Mouse (Mus musculus) adrenal gland, postnatal 14 days (tissue): ENCODE measurements around the gene Flot1. TPM values are rescaled to one million over a fixed set of nuclear protein-coding genes. Genes with fewer than 3 reads are reported as not detected.
"Not testable (repeated sequence)": the region's sequence is repeated elsewhere in the genome, so short reads cannot be mapped to it uniquely, and the experiment has no call there.

Experiments used
- DNase-seq: peaks from one replicate; pipeline ENCODE4 v3.0.0; 2021; ENCODE audit warnings: mixed read lengths
- total RNA-seq: library from RNA; stranded (reverse); gene quantifications from 2 replicates; pipeline ENCODE4 v1.2.3, GENCODE M21; 2021

Flot1 gene
- total RNA-seq, 1 experiment from 2014 or later = 52.4 TPM

DNA sequence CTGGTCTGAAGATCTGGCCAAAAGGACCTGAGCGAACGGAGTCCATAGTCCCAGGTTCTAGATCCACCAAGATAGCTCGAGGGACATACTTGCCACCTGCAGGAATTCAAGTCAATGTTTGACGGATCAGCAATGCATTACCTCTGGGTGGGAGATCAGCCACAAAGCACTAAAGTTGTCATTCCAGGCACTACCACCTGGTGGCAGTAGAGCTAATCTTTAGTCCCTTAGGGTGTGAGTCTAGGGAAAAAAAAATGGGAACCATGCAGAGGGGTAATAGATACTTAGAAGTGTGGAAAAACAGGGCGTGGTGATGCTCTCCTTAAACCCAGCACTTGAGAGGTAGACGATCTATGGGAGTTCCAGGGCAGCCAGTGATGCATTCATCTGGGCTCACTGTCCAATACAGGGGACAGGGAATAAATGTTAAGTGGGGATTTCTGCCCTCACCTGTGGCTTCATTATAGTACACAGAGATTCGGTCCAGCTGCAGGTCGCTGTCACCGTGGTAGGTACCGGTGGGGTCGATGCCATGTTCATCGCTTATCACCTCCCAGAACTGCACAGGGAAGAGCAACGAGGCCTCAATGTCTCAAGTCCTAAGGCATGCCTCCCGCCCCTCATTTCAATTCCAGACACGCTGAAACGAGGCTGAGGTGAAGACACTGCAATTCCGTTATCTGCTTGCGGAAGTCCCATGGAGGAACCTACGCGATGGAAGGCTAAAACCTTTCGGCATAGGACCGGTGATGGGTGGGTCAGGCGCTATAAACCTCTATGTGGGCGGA is 13.3 kb downstream of the Flot1 start:
- DNase-seq = peak; percentile 88

DNA sequence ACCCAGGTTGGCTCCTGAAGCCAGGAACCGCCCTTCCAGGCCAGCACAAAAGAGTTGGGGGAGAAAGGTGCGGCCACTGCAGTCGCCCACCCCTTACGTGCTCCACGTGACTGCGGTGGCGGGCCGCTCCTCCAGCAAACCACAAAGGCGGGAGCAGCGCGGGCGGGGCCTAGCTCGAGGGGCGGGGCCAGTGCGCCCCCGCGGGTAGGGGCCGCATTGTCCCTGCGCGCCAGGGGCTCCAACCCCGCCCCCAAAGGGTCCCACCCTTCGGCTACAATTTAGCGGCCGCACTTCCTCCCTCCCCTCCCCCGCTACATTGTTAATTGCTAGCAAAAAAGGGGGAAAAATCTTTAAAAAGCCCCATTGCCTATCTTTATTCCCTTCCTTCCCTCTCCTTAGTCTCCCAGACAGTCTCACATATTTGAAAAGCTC is 14.0 kb downstream of the Flot1 start:
- peak; percentile 90 for DNase-seq

DNA sequence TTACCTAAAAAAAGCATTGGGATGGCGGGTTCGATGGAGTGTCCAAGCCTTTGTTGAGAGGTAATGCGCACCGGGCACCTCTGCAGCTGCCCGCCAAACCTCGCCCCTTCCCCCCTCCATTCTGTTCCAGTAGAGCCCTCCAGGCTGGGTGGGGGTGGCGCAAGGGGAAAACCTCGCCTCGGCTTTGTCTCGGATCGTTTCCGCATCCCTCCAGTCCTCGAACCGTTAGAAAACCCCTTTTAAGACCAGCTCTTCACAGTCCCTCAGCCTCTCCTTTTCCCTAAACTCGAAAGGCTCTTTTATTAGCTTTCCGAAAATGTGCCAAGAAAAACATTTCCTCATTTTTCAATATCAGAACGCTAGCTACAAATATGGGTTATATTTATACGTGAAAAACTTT is 14.5 kb downstream of the Flot1 start:
- DNase-seq = peak; percentile 66

DNA sequence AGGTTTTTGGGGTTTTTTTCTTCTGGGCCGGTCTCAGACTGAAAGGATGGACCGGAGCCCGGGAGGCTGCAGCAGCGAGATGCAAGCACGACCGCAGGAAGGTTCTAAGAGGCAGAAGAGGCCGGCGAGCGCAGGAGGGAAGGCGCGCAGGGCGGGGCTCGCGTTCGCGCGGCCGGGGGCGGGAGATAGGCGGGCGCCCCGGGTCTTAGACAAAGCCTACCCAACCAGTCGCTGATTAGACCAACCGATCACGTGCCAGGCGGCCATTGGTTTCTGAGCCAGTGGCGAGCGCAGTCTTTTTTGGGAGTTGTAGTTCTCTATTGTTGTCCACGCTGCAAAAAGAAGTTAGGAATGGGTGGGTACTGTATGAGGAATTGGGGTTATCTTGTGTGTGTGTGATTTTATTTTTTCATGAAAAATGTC is 15.1 kb downstream of the Flot1 start, which contains the start of gene Tubb5:
Gene Tubb5, minus strand, starts transcription at position 185 of the 423 bp plus-strand sequence.
- DNase-seq = peak; percentile 97

DNA sequence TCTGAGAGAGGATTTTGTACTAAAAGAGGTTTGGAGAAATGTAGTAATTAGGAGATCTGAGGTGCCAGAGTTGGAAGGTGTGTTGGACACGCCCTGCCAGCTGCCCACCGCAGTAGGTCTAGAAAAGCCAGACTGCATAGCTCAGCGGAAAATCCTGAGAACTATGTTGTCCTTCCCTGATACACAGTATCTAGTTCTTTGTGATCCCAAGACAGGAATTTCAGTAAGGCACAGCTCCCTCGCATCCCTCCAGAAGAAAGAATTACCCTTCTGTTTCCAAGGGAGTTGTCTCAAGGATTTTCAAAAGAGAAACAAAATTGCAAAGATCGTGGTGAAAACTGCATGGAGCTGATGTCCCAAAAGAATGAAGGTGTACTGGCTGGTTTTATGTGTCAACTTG is 15.5 kb downstream of the Flot1 start:
- DNase-seq = no peak

DNA sequence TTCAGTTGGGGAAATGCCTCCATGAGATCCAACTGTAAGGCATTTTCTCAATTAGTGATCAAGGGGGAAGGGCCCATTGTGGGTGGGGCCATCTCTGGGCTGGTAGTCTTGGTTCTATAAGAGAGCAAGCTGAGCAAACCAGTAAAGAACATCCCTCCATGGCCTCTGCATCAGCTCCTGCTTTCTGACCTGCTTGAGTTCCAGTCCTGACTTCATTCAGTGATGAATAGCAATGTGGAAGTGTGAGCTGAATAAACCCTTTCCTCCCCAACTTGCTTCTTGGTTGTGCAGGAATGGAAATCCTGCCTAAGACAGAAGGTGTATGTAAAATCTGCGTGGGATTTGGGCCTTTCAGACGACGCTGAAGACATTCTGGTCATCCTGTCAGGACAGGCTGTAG is 16.0 kb downstream of the Flot1 start:
- not testable (repeated sequence) for DNase-seq

DNA sequence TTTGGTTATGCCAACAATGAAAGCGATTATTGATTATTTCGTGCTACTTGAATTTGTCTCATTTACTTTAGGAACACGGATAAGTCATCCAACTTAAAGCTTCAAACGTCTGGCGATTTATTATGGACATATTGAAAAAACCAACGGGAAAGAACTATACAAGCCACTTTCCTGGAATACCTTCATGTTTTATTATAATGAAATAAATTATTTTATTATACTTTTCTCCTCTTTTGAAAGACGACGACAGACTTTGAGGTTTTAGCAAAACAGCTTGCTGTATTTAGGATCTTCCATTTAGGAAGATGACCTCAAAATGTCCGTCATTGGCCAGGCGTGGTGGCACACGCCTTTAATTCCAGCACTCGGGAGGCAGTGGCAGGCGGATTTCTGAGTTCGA is 17.5 kb downstream of the Flot1 start:
- DNase-seq = no peak

DNA sequence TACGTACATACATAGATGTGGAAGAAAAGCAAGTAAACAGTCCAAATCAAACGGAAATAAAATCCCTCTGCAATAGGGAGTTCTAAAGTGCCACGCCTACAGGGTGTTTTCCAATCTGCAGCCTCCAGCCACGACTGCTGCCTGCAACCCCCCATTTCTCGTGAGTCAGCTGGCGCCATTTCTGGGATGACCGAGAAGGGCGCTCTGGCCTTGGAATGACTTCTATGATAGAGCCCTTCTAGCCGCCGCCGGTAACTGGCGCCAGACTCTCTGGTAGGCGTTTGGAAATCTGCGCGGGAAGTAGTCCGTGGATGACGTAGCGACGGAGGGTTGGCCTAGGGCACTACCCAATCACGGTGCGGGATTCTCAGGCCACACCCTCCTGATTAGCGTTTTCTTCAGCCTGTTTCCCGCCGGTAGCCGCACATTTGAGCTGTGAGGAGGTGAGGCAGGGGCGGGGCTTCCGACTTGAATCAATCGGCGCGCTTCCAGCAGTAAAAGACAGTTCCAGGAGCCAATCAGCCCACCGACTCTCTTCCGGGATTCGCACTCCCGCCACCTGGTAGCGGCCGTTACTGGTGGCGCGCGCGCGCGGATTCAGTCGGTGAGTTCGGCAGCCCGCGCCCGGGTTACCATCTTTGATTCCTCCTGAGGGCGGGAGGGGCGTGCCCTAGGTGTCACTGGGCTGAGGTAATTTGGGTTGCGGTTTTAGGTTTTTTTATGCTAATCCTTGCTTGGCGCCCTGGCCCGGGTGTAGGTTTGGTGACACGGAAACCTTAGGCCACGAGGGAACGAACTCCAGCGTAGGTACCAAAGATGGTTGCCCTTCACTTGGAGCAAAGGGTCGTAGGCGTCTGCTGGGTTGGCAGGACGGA is 18.3 kb downstream of the Flot1 start, which contains the start of gene Mdc1:
Gene Mdc1, plus strand, starts transcription at position 440 of the 875 bp plus-strand sequence.
- DNase-seq = peak; percentile 99

DNA sequence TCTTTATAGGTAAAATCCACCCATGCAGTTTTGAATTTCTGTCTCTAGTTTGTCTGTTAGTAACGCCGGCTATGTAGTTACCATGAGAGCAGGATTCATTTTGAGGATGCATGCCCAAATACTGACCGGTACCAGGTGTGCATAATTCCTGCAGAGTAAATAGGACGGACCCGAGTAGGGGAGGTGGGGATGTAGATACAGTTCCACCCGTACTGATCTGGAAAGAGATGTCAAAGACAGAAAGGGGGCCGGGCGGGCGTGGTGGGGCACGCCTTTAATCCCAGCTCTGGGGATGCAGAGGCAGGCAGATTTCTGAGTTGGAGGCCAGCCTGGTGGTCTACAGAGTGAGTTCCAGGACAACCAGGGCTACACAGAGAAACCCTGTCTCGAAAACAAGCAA is 19.0 kb downstream of the Flot1 start:
- no peak for DNase-seq

DNA sequence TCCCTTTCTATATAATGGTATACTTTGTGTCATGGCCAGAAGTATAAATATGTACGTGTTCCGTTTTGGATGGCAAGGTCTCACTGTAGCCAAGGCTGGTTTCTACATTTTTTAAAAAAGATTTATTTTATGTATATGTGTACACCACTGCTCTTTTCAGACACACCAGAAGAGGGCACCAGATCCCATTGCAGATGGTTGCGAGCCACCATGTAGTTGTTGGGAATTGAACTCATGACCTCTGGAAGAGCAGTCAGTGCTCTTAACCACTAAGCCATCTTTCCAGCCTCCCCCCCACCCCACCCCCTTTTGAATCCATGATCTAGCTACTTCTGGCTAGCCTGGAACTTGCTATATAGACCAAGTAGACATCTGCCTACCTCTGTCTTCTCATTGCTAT is 20.5 kb downstream of the Flot1 start:
- no peak for DNase-seq

DNA sequence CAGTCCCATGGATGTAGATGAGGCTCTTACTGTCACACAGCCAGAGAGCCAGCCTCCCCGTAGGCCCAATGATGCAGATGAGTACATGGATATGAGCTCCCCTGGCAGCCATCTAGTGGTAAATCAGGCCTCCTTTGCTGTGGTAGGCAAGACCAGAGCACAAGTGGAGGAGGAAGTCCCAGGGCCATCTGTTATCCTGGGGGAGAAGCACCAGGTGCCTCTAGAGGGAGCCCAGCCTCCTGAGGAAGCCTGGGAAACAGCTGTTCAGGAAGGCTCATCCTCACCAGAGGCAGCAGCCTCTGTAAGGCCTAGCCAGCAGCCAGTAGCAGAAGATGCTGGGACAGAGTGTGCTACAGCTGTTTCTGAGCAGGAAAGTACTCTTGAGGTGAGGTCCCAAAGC is 25.1 kb downstream of the Flot1 start:
- peak; percentile 38 for DNase-seq

DNA sequence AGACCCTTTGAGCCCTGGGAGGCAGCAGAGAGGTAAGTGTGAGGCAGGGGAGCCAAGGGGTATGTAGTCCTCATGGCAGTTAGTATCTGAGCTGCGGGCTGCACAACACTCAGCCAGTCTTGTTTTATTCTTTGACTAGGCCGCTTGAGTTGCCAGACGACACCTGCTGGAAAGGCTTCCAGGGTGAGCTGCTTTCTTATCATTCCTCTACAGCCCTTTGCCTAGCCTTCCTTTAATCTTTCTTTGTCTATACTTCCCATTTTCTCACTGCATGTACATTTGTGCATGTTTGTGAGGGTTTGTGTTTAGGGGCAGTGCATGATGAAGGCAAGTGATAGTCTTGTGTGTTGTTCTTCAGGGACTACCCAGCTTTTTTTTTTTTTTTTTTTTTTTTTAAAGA is 27.9 kb downstream of the Flot1 start:
- no peak for DNase-seq

DNA sequence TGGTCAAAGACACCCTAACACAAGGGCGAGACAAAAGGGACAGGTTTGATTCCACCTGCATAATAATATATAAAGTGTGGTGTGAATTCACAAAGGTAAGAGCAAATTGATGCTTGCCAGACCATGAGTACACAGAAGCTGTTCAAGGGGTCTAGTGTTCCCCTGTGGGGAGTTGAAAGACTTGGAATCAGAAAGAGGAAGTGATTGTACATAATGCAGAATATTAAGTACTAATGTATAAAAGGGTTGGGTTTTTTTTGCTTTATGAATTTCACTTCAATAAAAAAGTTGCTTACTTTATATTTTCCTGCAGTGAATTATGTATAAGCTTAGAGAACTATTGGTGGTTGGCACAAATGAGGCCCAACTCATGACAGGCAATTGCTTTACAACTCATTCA is 36.3 kb downstream of the Flot1 start:
- DNase-seq = no peak

DNA sequence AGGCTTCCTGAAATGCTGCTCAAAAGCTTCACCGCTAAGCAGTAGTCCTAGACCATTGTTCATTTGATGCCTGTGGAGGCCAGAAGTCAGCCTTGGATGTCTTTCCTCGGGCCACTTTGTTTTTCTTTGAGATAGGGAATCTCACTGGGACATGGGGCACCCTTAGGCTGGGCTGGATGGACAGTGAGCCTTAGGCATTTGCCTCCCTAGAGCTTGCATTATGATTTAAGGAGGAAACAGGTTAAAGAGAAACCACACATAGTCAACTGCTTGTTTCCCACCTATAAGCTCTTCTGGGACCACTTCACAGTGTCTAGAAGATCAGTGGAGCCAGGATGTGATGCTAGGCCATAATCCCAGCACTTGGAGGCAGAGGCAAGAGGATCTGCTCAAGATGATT is 36.8 kb downstream of the Flot1 start:
- DNase-seq = no peak

DNA sequence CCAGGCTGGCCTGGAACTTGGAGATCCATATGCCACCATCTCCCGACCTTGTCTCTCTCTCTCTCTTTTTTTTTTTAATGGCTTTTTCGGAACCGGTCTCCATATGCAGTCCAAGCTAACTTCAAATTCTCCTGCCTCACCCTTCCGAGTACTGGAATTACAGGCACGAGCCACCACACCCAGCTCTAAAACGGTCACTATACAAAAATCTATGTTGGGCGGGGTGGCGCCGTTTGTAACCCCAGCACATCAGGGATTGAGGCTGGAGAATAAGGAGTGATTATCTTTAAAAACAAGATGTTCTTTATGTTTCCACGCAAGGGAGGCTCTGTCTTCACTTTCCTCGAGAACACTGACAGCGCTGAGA is 37.8 kb downstream of the Flot1 start:
- DNase-seq = no peak

DNA sequence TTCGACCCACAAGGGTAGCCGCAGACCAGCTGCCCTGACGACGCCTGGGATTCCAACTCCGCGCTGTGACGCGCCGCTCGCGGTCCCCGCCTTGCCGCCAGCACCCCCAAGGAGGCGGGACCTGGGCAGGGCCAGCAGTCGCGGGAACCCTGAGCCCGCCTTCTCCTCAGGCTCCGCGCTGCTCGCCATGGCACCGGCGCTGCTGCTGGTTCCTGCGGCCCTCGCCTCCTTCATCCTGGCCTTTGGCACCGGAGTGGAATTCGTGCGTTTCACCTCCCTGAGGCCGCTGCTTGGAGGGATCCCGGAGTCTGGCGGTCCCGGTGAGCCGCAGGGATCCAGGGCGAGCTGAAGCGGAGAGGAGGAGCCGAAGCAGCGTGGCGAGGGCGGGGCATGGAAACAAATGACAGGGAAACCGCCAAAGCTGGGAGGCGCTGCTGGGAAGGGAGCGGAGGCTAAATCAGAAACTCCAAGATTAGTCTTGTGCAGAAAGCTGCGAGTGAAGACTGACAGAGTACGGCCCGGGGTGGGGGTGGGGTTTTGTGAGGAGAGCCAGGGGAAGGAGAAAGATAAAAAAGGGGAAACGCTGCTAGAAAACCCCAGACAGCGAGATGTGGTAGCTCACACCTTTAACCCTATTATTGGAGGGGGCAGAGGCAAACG is 38.3 kb downstream of the Flot1 start, which contains the start of gene Nrm:
Gene Nrm, plus strand, starts transcription at position 121 of the 660 bp plus-strand sequence.
- peak; percentile 93 for DNase-seq

DNA sequence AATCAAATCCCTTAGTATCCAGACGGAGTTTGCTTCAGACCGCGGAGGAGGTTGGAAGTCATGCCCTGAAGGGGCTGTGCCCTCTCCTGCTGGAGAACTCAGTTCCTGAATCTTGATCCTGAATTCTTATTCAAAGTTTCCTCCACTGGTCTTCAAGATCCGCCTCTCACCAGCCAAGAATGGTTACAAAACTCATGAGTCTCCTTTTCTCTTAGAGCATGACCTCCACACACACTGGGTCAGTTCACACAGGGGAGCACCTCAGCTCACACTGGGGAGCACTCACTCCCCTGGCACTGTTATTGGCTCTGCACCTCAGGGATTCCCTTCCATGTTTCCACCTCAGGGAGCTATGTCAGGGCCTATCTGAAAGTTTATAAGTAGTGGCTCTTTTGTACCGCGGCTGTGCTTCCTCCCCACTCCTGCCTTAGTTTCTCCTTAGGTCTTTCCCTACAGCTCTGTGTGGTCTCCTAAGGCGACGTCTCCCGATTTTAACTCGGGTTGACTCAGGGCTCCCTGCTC is 41.9 kb downstream of the Flot1 start:
- no peak for DNase-seq

DNA sequence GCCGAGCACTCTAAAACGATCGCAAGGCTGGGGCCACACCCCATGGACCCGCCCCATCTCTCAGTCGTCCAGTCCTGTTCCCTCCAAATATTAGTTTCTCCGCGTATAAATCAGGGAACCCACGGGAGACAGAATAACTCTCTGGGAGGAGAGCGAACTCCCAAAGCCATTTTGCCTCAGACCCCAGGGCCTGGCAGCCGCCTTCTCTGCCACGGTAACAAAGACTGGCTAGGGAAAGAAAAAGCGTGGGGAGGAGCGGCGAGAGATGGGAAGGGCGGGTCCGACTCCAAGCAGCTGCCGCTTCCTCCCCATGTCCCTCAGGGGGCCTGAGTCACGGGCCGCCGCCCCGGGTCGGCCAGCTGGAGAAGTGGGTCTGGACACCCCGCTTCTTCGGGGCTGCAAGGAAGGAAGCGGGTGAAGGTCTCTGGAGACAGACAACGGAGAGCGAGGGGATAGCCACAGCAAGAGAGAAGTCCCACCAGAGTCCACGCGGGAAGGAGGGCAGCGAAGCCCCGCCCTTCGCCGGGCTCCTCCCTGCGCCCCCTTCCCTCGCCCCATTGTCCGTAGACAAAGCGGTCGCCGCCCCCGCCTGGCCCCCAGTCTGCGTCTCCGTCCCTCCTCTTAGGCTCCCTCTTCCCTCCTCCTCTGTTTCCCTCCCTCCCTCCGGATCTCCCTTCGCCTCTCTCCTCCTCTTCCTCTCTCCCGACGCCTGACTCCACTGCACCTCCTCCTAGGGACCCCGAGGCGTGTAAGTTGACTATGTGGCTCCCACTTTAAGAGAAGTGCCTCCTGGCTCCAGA is 42.7 kb downstream of the Flot1 start, which contains the start of gene Ppp1r18:
Gene Ppp1r18, plus strand, starts transcription at position 113 of the 800 bp plus-strand sequence.
- peak; percentile 82 for DNase-seq

DNA sequence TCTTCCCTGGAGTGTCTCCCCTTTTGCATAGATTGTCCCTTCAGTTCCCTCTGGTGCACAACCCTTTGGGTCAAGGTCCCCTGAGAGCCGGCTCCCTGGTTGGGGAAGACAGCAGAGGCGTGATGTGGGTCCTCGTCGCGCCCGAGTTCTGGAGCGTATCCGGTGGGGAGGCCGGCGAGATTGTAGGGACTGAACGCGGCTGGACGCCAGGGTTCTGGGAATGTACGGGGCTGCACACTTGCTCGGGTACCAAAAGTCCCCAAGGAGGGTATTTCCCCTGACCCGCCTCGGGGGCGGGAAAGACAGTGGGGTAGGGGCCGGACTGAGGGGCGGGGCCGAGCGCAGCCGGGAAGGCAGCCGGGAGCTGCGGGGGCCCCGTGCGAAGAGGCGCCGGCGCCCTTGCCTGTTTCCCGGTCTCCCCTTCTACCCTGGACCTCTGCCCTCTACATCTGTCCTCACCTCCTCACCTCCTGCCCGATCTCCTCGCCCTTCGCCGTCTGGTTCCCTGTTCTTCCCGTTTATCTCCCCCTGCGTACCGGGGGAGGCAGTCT is 43.3 kb downstream of the Flot1 start:
- DNase-seq = peak; percentile 78

DNA sequence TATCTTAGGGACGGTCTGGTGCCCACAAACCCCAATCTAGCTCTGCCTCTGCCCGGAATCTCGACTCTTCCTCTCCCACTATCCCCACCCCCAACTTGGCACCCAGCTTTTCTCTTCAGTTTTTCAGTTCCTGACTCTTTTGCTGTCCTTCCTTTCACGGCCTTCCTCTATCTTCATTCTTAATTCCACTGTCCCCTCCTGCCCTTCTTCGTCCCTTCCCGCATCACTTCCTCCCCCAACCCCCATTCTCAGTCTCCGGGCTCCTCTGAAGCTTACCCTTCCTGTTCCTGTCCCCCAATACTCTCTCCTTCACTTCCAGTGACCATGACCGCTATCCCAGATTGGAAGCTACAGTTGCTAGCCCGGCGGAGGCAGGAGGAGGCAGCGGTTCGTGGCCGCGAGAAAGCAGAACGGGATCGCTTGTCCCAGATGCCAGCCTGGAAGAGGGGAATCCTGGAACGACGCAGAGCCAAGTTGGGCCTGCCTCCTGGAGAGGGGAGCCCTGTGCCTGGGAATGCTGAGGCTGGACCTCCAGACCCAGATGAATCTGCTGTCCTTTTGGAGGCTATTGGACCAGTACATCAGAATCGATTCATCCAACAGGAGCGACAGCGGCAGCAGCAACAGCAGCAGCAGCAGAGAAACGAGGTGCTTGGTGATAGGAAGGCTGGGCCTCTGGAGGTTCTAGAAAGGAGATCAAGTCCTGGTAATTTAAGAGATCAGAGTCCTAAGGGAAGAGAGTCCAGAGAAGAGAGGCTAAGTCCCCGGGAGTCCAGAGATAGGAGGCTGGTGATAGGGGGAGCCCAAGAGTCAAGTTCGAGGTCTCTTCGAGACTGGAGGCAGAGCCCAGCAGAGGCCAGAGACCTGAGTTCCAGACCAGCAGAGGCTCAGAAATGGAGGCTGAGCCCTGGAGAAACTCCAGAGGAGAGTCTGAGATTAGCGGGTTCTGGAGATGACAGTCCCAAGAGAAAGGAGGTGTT is 44.2 kb downstream of the Flot1 start:
- peak; percentile 62 for DNase-seq
